Mouse (Mus musculus) kidney, postnatal 0 days (tissue): ENCODE data around the gene Rpl39l. TPM values are rescaled to one million over a fixed set of nuclear protein-coding genes. Genes with fewer than 3 reads are reported as not detected.

Experiments
- ATAC-seq: fragments of 200-750 bp; cut with Nextera tagmentation; replicated peaks from 2 replicates; pipeline ENCODE4 v1.8.0; 2017; ENCODE audit warnings: low read depth, moderate number of reproducible peaks, moderate TSS enrichment, moderate library complexity; ENCODE audit not compliant: low FRiP score
- DNase-seq: peaks from one replicate; pipeline ENCODE4 v3.0.0-alpha.2; 2016; ENCODE audit warnings: low spot score
- H3K27ac ChIP-seq: fragments of 300-500 bp; sonication (generic); 2 replicates; pipeline ENCODE4 v1.5.1; 2014; ENCODE audit warnings: mild to moderate bottlenecking
- H3K27me3 ChIP-seq: fragments of 300-500 bp; sonication (generic); 2 replicates; pipeline ENCODE4 v1.6.1; 2014; ENCODE audit warnings: low read length, mixed read lengths; ENCODE audit not compliant: insufficient read depth
- H3K36me3 ChIP-seq: fragments of 300-500 bp; sonication (generic); 2 replicates; pipeline ENCODE4 v1.6.1; 2014; ENCODE audit warnings: low read length, mixed read lengths; ENCODE audit not compliant: insufficient read depth
- H3K4me1 ChIP-seq: fragments of 300-500 bp; sonication (generic); replicated peaks from 2 replicates; pipeline ENCODE4 v1.6.1; 2014; ENCODE audit warnings: antibody characterized with exemption, low read length, mixed read lengths; ENCODE audit not compliant: insufficient read depth
- H3K4me2 ChIP-seq: fragments of 300-500 bp; sonication (generic); 2 replicates; pipeline ENCODE4 v1.6.1; 2014; ENCODE audit warnings: mild to moderate bottlenecking, low read length, moderate library complexity, mixed read lengths
- H3K4me3 ChIP-seq: fragments of 300-500 bp; sonication (generic); replicated peaks from 2 replicates; pipeline ENCODE4 v1.5.1; 2014; ENCODE audit warnings: low read depth, low read length
- H3K9ac ChIP-seq: fragments of 300-500 bp; sonication (generic); 2 replicates; pipeline ENCODE4 v1.6.1; 2014; ENCODE audit warnings: low read depth, low read length
- H3K9me3 ChIP-seq: fragments of 300-500 bp; sonication (generic); replicated peaks from 2 replicates; pipeline ENCODE4 v1.6.1; 2016; ENCODE audit warnings: low read length, inconsistent platforms, mixed read lengths
- CTCF ChIP-seq: IDR thresholded peaks from 2 replicates; pipeline ENCODE4 v1.5.1; 2016; ENCODE audit warnings: antibody characterized with exemption, low read depth, mild to moderate bottlenecking, moderate library complexity
- WGBS: fragments of 180-500 bp; shearing (Covaris S2); extraction: QIAGEN DNeasy Blood & Tissue Kit; methylation state at CpG from one replicate; pipeline ENCODE4 v1.1.7; 2014; 5-methylcytosine and 5-hydroxymethylcytosine counted together
- polyA plus RNA-seq: library from polyadenylated mRNA; unstranded; fragments of >200 nt; fragmentation: Nextera tagmentation; extraction: Ambion mirVana; gene quantifications from 2 replicates; pipeline ENCODE4 v1.2.1, GENCODE M21; 2015

The Rpl39l gene
- polyA plus RNA-seq, result not detected in 2 replicates

GRCm38 (mm10) chr16:10170005-10170404, at the start of gene Rpl39l:
Gene Rpl39l (plus strand): TSS chr16:10170226.
- Histone ChIP-seq H3K4me1 (no peaks in the 10 kb centered on the region), H3K27me3 (no peaks in the 10 kb centered on the region), H3K36me3 (no peaks in the 10 kb centered on the region), H3K4me3 (no peak within 1 kb of the TSS), H3K9ac (no peak within 1 kb of the TSS), H3K9me3 (no peaks in the 10 kb centered on the region), H3K27ac (no peak within 1 kb of the TSS), H3K4me2 (no peak within 1 kb of the TSS)
- no peak for ATAC-seq
- no peak for DNase-seq
- WGBS, result 90% methylated on average over 22 of the region's 22 CpGs
- TF ChIP-seq CTCF, result no peak

- Histone ChIP-seq H3K9ac (no peak overlapping the region), H3K4me3 (no peak overlapping the region), H3K4me1 (no peaks in the 10 kb centered on the region), H3K27ac (no peak overlapping the region), H3K4me2 (no peak overlapping the region), H3K27me3 (no peaks in the 10 kb centered on the region), H3K9me3 (no peaks in the 10 kb centered on the region; the same call in none of the 2 replicates), H3K36me3 (no peaks in the 10 kb centered on the region)
- DNase-seq (no peak), ATAC-seq (no peak)
- no peak for TF ChIP-seq CTCF
- WGBS, result 75% methylated on average over 1 of the region's 1 CpGs
Observed at GRCm38 (mm10) chr16:10127586-10127985, 42.4 kb upstream of the Rpl39l start.

GRCm38 (mm10) chr16:10129052-10129911, 40.7 kb upstream of the Rpl39l start:
- H3K9me3 ChIP-seq, result no peaks in the 10 kb centered on the region; the same call in 1 of the 2 replicates
- no peak for DNase-seq
- no peak for ATAC-seq
- no peak overlapping the region for H3K4me3 ChIP-seq
- H3K9ac ChIP-seq, result no peak overlapping the region
- H3K4me2 ChIP-seq, result no peak overlapping the region
- H3K4me1 ChIP-seq, result no peaks in the 10 kb centered on the region
- 74% methylated on average over 2 of the region's 2 CpGs for WGBS
- no peak overlapping the region for H3K27ac ChIP-seq
- no peaks in the 10 kb centered on the region for H3K27me3 ChIP-seq
- no peak for TF ChIP-seq CTCF
- no peaks in the 10 kb centered on the region for H3K36me3 ChIP-seq

- Histone ChIP-seq H3K4me2 (no peak overlapping the region), H3K36me3 (no peaks in the 10 kb centered on the region), H3K4me1 (no peaks in the 10 kb centered on the region), H3K27ac (no peak overlapping the region), H3K9ac (no peak overlapping the region), H3K9me3 (no peaks in the 10 kb centered on the region), H3K27me3 (no peaks in the 10 kb centered on the region), H3K4me3 (no peak overlapping the region)
- DNase-seq (peak; percentile 44), ATAC-seq (no peak)
- WGBS, result 54% methylated on average over 2 of the region's 2 CpGs
- no peak for TF ChIP-seq CTCF
Observed at GRCm38 (mm10) chr16:10143166-10143565, 26.9 kb upstream of the Rpl39l start.

- ATAC-seq (no peak), DNase-seq (no peak)
- H3K9ac ChIP-seq, result no peak overlapping the region
- no peak overlapping the region for H3K4me3 ChIP-seq
- no peak overlapping the region for H3K27ac ChIP-seq
- H3K9me3 ChIP-seq, result no peaks in the 10 kb centered on the region
- H3K36me3 ChIP-seq, result no peaks in the 10 kb centered on the region
- H3K4me2 ChIP-seq, result no peak overlapping the region
- 92% methylated on average over 5 of the region's 5 CpGs for WGBS
- H3K4me1 ChIP-seq, result no peaks in the 10 kb centered on the region
- no peak for TF ChIP-seq CTCF
- H3K27me3 ChIP-seq, result no peaks in the 10 kb centered on the region
Observed at GRCm38 (mm10) chr16:10147401-10147800, 22.6 kb upstream of the Rpl39l start.

- no peaks in the 10 kb centered on the region for H3K9me3 ChIP-seq
- WGBS, result 88% methylated on average over 8 of the region's 8 CpGs
Observed at GRCm38 (mm10) chr16:10169123-10169905, 712 bp upstream of the Rpl39l start.

More at GRCm38 (mm10) chr16:10169123-10169905, 712 bp upstream of the Rpl39l start:
- ATAC-seq (no peak), DNase-seq (no peak)
- Histone ChIP-seq H3K4me3 (no peak overlapping the region), H3K9ac (no peak overlapping the region), H3K27me3 (no peaks in the 10 kb centered on the region), H3K27ac (no peak overlapping the region), H3K4me1 (no peaks in the 10 kb centered on the region), H3K36me3 (no peaks in the 10 kb centered on the region), H3K4me2 (no peak overlapping the region)
- no peak for TF ChIP-seq CTCF
